Mouse (Mus musculus): ENCODE measurements around the gene Rdh16f1. TPM values are rescaled to one million over a fixed set of nuclear protein-coding genes. Genes with fewer than 3 reads are reported as not detected.

Rdh16f1 gene
- total RNA-seq (2022), result 1 to 10 TPM; 4.8 to 9.8 (median 6.6) TPM

DNA sequence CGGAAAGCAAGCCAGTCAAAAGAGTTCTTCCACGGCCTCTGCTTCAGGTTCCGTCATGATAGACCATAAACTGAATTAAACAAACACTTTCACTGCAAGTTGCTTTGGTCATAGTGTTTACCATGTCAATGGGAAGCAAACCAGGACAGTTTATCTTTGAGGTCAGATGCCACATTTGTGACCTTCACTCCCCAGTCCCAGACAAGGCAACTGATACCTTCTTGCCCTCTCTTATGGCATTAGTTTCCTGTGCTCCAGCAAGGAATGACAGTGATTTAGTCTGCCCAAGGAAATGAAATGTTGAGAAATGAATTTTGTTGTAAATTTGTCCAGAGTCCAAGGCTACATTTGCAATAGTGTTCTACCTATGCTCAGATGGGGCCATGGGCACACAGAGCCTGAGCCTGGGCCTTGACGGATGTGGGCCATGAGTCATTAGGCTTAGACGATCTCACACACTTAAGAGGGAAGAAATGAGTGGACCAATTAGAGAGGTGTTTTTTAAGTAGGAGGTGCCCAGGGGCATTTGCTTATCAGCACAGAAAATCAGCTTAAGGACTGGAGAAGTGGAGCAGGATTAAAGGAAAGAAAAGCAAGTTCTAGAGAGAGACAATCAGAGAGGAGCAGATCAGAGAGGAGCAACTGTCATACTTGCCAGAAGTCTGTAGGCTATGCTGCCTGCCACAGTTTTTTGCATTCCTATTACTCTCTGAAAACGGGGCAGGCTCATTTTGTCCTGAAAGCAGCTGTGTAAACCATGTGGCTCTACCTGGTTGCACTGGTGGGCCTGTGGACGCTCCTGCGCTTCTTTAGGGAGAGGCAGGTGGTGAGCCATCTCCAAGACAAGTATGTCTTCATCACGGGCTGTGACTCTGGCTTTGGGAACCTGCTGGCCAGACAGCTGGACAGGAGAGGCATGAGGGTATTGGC lies at the start of gene Rdh16f1, which contains the start of gene Rdh1:
Gene Rdh16f1, plus strand, starts transcription at position 607 of the 930 bp plus-strand sequence.
Gene Rdh1, plus strand, starts transcription at position 541 of the 930 bp plus-strand sequence.
- no peak for DNase-seq

DNA sequence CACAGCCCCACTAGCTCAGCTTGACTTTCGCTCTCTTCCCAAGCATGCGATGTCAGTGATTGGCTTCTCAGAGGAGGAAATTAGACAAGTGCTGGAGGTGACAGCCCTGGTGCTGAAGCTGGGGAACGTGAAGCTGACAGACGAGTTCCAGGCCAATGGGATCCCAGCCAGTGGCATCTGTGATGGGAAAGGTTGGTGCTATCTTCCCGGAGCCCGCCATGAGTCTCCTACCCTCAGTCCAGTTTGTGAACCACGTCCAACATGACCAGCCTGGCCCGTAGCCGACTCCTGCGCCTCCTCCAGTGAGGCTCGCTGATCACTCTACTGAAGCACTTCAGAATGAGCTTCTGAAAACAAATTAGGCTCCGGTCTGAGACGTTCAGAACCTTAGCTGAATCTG lies 49.3 kb upstream of the Rdh16f1 start:
- DNase-seq, result no peak

DNA sequence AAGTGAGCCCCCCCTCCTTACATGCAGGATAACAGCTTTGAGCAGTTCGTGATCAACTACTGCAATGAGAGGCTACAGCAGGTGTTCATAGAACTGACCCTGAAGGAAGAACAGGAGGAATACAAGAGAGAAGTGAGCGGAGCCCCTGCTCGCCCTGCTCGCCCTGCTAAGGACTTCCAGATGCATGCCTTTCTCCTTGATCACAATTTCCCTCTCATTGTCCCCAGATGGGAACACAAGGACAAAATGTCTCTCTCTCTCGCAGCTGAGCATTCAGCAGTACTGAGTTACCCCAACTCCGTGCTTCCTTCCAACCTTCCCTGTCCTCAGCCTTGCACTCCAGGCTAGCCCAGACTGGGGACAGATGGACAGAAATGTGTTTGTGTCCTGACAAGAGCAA lies 46.9 kb upstream of the Rdh16f1 start:
- no peak for DNase-seq

DNA sequence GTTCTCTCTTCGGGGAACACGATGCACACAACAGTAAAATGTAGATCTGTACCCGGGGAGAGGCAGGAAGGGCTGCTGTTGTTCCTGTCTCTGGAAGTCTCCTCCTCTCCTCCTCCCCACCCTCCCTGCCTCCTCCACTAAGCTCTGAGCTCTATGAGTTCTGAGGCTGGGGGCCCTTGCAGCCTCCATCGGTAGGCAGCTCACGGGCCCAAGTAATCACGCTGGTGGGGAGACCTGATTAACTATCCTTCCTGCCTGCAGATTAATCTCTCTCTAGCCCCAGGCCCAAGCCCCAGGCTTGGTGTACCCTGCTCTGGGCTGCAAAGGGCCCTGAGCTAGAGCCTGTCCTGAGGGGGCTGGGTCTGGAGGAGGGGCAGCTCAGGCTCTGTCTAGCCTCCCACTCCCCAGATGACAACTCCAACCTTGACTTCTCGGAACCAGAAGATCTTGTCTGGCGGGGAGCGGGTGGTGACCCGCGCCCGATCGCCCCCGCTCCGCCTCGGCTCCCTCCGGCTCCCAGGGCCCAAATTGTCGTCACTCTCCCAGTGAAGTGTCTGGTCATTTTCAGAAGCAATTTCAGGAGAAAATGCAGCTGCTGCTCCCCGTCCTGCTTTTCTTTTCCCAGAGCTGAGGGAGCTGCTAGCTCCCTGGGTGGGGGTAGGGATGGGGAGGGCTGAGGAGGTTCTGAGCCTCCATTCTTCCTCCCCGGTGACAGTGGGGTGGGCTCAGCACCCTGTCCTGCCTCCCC lies 37.7 kb upstream of the Rdh16f1 start:
- no peak for DNase-seq

DNA sequence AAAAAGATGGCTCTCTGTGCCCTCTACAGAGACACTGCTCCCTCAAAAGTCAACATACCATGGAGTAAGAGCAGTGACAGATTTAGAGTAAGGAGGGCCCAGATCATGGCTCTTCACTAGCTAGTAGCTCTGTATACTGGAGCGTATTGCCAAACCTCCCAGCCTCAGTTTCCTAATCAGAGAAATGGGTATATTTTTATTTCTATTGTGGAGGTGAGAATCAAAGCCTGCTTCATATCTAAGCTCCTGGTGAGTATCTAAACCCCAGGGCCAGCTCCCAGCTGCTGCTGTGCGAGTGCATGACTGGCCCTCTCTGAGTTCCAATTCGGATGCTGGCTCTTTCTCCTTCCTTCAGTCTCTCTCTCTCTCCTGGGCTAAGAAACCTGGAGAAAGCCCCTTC lies 35.4 kb upstream of the Rdh16f1 start, which contains the start of gene Tac2:
Gene Tac2, plus strand, starts transcription at position 301 of the 400 bp plus-strand sequence.
- no peak for DNase-seq

DNA sequence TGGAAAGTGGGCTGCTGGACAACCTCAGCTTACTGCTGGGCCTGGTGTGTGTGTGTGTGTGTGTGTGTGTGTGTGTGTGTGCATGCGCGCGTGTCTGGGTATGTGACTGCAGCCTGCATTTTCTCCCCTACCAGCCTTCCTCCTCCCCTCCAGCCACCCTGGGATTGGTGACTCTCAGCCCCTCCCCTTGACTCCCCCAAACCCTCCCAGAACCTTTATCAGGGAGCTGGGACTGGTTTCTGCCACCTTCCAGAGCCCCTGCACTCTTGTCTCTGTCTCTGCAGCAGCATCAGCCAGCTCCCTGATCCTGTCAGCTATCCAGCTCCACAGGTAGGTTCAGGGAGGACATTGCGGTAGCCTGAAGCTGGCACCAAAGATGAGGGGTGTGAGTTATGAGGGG lies 34.5 kb upstream of the Rdh16f1 start:
- DNase-seq, result no peak

DNA sequence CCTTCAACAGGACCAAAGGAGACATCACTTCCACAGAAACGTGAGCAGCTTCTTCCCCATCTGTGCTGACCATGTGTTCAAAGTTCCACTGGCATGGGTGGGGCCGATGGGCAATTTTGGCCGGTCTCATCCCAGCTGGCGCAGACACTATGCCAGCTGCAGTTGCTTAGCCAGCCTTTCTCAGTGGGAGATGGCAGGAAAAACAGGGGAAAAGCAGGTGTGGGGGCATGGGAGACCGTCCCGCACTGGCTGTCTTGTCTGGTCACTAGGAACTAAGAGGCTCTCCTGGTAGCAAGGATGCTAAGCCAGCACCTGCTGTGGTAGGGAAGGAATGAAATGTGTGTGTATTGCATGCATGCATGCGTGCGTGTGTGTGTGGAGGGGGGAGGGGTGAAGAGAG lies 31.1 kb upstream of the Rdh16f1 start:
- no peak for DNase-seq

DNA sequence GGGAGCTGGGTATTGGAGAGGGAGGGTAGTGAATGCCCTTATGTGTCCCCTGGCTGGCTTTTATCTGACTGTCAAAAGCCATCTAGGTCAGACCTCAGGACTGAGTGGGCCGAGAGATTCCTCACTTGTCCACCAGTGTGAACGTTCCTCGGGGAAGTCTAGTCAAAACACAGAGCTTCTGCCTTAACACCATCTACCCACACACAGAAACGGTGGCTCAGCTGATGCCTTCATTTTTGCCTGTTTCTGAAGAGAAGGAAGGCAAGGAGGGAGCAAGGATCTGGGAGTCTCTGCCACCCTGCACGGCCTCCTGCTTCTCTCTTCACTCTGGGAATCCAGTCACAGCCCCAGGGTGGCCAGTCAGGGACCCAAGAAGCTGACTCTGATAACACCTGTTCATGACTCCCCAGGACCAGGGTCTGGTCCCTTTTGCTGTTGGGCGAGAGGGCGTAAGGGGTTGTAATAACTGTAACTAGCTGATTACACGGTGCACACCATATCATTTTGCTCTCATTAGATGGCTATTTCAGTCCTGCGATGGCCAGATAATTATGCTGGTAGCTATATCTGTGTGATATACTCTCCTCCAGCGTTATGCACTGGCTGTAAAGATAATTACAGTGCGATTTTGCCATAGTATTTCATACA lies 29.2 kb upstream of the Rdh16f1 start:
- no peak for DNase-seq

DNA sequence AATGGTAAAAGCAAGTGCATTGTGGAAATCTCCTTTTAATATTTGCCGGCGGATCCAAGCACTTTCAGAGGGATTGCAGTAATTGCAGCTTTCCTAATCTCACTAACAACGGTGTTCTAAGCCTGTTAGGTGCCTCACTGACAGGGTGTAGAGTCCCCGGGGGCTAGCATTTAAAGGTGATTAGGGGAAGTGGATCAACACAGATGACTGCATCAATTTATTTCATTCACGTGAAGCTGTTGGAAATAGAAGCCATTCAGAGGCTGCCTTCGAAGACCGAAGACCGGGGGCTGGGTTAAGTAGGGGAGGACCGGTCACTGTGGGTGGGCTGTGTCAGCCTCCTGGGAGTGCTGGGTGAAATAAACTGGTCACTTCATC lies 28.7 kb upstream of the Rdh16f1 start:
- DNase-seq, result no peak

DNA sequence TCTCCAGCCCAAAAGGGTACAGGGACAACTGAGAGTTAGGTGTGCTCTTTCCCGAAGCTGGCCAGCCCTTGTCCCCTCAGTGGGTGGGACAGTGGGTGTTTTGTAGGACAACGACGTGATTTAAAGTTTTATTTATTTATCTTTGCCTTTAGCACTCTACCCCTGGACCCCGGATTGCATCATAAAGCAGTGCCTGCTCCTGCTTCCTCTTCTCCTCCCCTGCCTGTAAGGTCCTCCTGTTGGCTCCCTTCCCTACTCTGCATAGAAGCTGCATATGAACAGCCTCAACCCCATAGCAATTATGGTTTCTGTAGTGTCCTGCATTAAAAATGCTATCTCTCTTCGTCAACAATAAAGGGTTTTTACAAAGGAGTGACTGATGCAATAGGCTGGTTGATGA lies 28.2 kb upstream of the Rdh16f1 start:
- no peak for DNase-seq

DNA sequence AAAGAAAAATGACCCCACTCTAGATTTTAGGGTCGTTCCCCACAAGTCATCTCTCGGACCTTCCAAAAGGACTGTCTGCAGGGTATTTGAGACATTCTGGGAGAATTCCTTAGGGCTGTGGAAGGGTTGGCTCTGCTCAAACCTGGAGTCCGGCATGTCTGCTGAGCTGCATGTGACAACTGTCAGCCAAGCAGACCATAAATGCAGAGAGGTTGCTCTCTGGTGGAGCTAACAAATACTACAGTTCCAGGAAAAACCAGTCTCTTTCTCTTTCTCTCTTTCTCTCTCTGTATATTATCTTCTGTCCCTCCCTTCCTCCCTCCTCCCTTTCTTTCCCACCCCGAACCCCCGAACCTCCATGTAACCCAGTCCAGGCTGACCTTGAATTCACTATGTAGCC lies 25.2 kb upstream of the Rdh16f1 start:
- no peak for DNase-seq

DNA sequence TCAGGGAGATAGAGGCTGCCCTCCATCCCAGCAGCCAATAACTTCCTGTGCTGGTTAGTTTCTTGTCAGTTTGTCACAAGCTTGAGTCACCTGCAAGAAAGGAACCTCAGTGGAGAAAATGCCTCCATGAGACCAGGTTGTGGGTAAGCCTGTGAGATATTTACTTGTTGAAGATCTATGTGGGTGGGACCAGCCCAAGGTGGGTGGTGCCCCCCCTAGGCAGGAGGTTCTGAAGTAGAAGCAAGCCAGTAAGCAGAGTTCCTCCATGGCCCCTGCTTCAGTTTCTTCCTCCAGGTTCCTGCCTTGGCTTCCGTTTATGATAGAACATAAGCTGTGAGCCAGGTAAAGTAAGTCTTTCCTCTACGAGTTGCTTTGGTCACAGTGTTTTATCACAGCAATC lies 23.3 kb upstream of the Rdh16f1 start:
- no peak for DNase-seq

DNA sequence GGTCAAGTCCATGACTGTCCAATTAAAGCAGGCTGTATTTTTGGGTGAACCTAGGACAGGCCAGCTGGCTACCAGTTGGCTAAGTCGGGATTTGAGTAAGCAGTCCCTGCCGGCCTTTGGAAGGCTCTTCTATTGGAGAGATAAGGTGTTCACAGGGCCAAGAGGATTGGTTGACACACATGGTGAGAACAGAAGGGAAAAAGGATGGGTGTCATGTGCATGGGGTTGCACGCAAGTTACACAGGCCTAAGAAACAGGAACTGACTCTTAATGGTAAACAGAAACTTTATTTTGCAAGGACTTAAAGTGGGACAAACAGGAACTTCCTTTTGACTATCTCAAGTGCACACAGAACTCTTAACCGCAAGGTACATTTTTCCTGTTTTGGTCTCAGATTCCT lies 22.7 kb upstream of the Rdh16f1 start:
- DNase-seq, result no peak

DNA sequence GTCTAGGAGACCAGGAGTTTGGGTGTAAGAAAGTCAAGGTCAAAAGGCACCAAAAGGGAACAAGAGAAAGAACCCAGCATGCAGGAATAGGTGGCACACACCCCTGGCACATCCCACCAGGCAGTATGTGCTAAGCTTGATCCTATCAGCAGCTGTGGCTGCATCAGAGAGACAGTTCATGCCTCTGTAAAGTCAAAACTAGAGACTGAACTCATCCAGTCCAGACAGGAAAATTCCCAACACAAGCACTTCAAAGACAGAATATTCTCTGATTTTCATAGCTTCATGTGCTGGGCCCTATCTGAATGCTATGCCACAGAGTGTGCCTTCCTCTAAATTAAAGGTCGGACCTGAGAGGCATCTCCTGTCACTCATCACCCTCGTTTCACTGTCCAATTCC lies 22.0 kb upstream of the Rdh16f1 start:
- no peak for DNase-seq

DNA sequence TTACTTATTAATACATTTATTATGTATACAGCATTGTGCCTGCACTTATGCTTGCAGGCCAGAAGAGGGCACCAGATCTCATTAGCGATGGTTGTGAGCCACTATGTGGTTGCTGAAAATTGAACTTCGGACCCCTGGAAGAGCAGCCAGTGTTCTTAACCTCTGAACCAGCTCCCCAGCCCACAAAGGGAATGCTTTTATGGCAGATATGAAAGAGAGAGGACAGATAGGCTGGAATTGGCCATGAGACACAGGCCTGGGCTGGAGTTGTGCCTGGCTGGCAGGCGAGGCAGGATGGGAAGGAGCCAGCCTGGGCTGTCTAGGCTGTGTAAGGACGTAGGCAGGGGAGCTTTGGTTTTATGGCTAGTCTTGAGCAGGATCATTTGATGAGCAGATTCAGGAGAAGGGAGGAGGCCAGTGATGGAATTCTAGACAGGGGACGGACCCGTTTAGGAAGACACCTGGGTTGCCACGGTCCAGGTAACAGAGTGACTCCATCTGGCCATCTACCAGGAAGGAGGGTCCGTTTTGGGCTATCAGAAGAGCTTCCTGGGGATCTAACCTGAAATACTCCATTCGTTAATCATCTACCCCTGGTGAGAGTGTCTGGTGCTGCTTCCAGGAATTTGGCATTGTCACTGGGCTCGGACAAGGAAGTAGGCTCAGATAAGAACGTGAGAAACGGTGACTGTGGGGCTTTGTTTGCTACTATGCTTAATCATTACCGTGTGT lies 21.3 kb upstream of the Rdh16f1 start:
- DNase-seq, result no peak

DNA sequence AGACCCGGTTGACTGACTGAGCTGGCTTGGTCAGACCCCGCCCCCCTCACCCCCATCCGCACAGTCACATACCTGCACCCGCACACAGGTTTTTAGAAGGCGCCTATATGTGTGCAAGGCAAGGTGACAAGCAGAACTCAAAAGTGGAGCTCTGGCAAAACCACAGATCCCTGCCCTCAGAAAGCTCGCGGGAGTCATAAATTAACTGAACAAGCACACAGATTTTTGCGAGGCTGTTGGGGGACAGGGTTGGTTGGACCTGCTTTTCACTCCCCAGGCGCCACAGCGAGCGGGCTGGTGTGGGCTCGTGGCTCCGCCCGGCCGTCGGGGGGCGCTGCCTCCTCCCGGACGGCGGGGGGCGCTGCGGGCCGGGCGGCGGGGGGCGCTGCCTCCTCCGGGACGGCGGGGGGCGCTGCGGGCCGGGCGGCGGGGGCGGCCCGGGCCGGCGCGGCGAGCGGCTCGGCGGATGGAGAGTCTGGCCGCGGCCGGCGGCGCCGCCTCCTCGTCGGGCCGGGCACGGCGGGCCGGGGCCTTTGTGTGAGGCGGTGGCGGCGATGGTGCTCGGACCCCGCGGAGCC lies 20.4 kb upstream of the Rdh16f1 start, which contains the start of gene Zbtb39:
Gene Zbtb39, plus strand, starts transcription at position 456 of the 578 bp plus-strand sequence.
- DNase-seq, result peak; percentile 68

DNA sequence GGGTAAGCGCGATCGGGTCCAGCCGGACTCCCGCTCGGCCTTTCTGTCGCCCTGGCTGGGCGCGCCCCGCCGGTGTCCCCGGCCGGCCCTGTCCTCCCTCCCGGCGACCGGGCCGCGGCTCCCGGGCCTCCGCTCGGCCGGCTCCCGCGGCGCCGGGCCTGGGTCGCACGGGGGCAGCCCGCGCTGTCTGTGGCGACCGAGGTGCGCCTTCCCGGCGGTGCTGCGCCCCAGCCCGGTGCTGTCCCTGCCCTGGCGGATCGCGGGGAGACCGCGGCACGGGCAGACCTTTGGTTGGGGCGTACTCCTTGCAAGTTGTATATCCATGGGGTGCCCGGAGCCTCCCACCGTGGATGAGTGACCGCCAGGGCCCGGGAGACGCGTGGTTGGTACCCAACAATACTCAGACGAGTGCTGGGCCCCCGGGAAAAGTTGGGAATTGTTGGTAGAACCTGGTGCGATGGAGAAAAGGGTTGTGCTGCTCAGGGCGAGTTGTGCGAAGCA lies 19.9 kb upstream of the Rdh16f1 start:
- no peak for DNase-seq

DNA sequence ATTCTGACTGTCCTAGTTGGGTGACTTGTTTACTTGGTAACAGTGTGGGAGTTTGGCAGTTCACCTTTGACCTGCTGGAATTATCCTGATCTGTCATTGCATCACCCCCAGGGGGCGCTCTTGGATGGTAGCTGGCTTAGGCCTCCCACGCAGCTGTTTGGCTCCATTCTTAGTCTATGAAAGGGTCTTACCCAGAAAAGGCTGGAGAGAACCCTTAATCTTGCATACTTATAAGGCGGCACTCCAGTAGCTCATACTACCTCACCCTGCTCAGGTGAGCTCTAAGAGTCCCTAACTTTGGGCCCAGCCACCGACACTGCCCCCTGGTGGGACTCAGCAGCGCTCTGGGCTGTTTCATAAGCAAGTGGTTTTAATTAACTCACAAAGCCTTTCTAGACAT lies 14.9 kb upstream of the Rdh16f1 start:
- DNase-seq, result no peak

DNA sequence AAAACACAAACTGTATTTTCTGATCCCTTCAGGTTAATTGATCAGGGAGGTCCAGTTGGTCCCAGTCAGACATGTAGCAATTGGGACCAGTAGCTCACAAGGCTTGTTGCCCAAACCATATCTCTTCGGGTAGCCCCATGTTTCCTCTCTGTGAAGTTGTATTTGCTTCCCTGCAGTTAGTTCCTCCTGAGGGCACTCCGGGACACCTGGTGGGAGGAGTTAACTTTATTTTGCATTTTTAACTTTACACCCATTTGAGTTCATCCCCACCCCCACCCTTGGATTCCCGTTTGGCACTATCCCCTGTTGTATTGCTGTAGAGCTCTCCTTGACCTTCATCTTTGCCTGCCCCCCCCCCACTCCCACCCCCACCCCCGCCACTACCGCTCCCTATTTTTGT lies 13.7 kb upstream of the Rdh16f1 start:
- no peak for DNase-seq

DNA sequence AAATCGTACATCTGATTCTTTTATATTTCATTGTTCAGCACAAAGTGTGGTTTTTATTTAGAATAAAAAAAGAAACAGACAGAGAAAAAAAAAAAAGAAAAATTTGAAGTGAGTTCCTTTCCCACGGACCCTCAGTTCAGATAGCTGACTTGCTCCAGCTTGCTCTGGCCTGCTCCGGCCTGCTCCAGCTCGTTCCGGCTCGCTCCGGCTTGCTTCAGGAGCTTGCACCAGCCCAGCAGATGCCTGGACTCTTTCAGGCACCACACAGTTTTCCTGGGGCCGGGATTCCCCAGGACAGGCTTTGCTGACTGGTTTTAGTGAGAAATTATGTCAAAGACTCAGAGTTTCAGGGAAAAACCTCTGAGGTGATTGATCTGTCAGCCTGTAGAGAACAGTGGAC lies 12.3 kb upstream of the Rdh16f1 start:
- DNase-seq, result no peak

DNA sequence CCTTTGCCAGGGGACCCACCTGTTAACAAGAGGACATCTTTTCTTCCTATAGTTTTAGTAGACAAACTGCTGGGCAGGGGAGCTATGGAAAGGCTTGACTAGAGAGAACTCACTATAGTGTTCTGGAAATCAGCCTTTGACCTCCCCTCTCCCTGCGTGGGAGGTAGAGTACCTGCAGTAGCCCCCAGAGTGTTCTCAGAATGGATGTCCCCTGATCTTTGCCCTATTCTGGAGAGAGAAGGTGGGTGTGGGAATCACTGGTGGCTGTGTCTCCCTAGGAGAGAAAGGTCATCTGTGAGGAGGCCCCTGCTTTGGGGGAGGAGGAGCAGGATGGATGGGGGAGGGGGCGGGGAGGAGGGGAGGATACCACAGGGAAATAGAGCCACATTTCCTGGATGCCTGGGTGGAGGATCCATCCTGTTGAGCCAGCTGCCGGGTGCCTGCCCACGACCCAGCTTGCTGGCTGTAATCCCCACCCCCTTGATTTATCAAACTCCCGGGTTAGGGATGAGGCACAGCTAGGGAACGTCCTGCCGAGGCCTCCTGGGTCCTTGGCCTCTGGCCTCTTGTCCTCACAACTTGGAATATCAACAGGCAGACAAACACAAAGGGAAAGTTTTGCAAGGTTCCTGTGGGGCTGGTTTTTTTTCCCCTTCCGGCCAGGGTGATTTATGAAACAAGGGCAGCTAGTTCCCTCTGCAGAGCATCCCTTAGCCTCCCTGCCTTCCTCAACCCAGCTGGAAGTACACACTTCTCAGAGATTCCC lies 10.6 kb upstream of the Rdh16f1 start:
- peak; percentile 89 for DNase-seq

All from adrenal gland, adult 8-10 months (tissue).